Mouse (Mus musculus) ES-E14 (cell line): Measurements from ENCODE around the gene Col7a1. TPM values are rescaled to one million over a fixed set of nuclear protein-coding genes. Genes with fewer than 3 reads are reported as not detected.
A peak's percentile ranks its signal among the peaks of the same experiment; 100 is the strongest.

Experiments used
- DNase-seq: peaks from one replicate; pipeline ENCODE4 v3.0.0-alpha.2; 2013; ENCODE audit warnings: low read depth, low spot score
- H3K27ac ChIP-seq: 2 replicates; pipeline ENCODE4 v1.5.1; 2012; ENCODE audit warnings: low read depth, mild to moderate bottlenecking, low read length, moderate library complexity, mixed read lengths; ENCODE audit not compliant: poor library complexity, insufficient read depth, severe bottlenecking
- H3K36me3 ChIP-seq: 2 replicates; pipeline ENCODE4 v1.6.1; 2012; ENCODE audit warnings: mild to moderate bottlenecking, low read length, moderate library complexity, mixed read lengths; ENCODE audit not compliant: control insufficient read depth, poor library complexity, insufficient read depth, severe bottlenecking
- H3K4me1 ChIP-seq, 2 experiments: fragments of 150-350 bp in 1 of 2; sonication (generic) in 1 of 2; 2 replicates each; pipeline ENCODE4 v1.6.1; 2012; ENCODE audit warnings: low read length in 2 of 2, mild to moderate bottlenecking in 1 of 2, mixed read lengths in 1 of 2; ENCODE audit not compliant: control insufficient read depth in 2 of 2, insufficient read depth in 2 of 2, poor library complexity in 1 of 2
- H3K4me3 ChIP-seq, 2 experiments: fragments of 150-350 bp in 1 of 2; sonication (generic) in 1 of 2; 2 replicates each; pipeline ENCODE4 v1.5.1; 2012; ENCODE audit warnings: low read length in 2 of 2, low read depth in 1 of 2, mild to moderate bottlenecking in 1 of 2, mixed read lengths in 1 of 2; ENCODE audit not compliant: insufficient read depth in 1 of 2, poor library complexity in 1 of 2, severe bottlenecking in 1 of 2
- H3K9ac ChIP-seq: 2 replicates; pipeline ENCODE4 v1.6.1; 2012; ENCODE audit warnings: low read depth, mild to moderate bottlenecking, low read length, mixed read lengths; ENCODE audit not compliant: poor library complexity, insufficient read depth, severe bottlenecking
- H3K9me3 ChIP-seq: fragments of 150-350 bp; sonication (generic); 2 replicates; pipeline ENCODE4 v1.6.1; 2012; ENCODE audit warnings: low read depth, mild to moderate bottlenecking, low read length; ENCODE audit not compliant: control insufficient read depth, insufficient read depth
- CHD2 ChIP-seq: IDR thresholded peaks from 2 replicates; pipeline ENCODE4 v1.6.1; 2014; ENCODE audit warnings: mild to moderate bottlenecking, low read depth, low read length, inconsistent platforms
- HCFC1 ChIP-seq: IDR thresholded peaks from 2 replicates; pipeline ENCODE4 v1.6.1; 2012; ENCODE audit warnings: low read length, inconsistent platforms, borderline replicate concordance; ENCODE audit not compliant: insufficient read depth
- MAFK ChIP-seq: IDR thresholded peaks from 2 replicates; pipeline ENCODE4 v1.6.1; 2014; ENCODE audit warnings: mild to moderate bottlenecking, low read depth, low read length, inconsistent platforms; ENCODE audit not compliant: insufficient read depth
- ZC3H11A ChIP-seq: IDR thresholded peaks from 2 replicates; pipeline ENCODE4 v1.6.1; 2012; ENCODE audit warnings: low read depth, mild to moderate bottlenecking, inconsistent platforms, low read length, borderline replicate concordance
- ZNF384 ChIP-seq: IDR thresholded peaks from 2 replicates; pipeline ENCODE4 v1.6.1; 2012; ENCODE audit warnings: low read depth, low read length, inconsistent platforms
- in situ Hi-C, 2 experiments: fragments of 600-800 bp; cut with MboI; formaldehyde crosslinking; loops; one replicate each; pipeline ENCODE4 v1.15.1; 2025; ENCODE audit warnings: low sequenced_read_pairs in 2 of 2, inconsistent platforms in 1 of 2; ENCODE audit not compliant: unreplicated experiment in 2 of 2
- total RNA-seq: library from RNA; depleted of rRNA; stranded (reverse); fragments of 300-350 nt; gene quantifications from 2 replicates; pipeline ENCODE4 v1.2.3, GENCODE M21; 2012

Col7a1 gene
- total RNA-seq, 1 experiment: 25.5 TPM

DNA sequence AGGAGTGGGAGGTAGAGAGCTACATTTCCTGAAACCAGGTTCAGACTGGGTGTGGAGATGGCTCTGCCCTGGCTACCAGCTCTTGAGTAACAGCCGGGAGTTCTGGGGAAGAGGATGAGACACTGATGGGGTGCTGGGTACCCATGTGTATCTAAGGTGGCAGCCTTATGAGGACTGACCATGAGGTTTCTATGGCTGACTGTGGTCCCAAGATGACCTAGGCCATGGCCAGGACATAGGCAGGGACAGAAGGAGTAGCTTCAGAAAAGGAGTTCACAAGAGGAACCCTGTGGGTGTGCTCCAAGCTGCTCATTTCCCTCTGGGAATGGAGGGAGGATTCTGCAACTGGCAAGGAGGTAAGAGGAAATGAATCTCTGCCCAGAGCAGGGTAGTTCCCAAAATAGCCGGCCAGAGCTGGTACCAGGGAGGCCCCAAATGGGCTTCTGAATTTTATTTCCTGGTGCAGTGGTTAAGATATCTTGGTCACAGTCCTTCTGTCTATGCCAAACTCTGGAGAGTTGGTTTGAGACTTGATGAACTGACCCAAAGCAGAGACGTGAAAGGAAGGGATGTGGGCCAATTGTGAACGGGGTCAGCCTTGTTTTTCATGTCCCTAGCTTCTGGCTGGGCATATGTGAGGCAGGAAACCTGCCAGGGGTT is 36.5 kb downstream of the Col7a1 start:
- Histone ChIP-seq H3K4me1 (peaks cover 4 to 13% of the 10 kb centered on the region in 2 experiments; a peak in 3 of 4 replicates), H3K27ac (no peak overlapping the region), H3K4me3 (no peak overlapping the region), H3K9ac (no peak overlapping the region), H3K36me3 (no peaks in the 10 kb centered on the region), H3K9me3 (no peaks in the 10 kb centered on the region)
- in situ Hi-C loops: no loop called here
- TF ChIP-seq MAFK (no peak), ZNF384 (no peak), ZC3H11A (no peak), CHD2 (no peak), HCFC1 (no peak)
- no peak for DNase-seq

DNA sequence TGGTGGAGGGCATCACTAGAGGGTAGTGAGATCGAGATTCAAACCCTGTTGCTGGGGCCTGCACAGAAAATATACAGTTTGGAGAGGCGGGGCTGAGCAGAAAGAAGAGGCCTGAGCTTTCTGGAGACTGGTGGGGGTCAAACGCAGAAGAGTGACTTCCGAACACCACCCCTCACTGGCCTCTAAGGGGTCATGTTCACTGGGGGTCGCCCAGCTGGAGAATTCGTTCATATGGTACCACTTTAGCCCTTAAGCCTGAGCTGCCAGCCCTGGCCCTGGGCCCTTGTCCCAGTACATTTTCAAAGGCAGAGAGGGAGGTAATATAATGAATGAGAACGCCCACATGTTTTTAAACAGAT is 37.1 kb downstream of the Col7a1 start:
- Histone ChIP-seq H3K4me1 (peaks cover 4 to 13% of the 10 kb centered on the region in 2 experiments; a peak in 3 of 4 replicates), H3K27ac (no peak overlapping the region)

DNA sequence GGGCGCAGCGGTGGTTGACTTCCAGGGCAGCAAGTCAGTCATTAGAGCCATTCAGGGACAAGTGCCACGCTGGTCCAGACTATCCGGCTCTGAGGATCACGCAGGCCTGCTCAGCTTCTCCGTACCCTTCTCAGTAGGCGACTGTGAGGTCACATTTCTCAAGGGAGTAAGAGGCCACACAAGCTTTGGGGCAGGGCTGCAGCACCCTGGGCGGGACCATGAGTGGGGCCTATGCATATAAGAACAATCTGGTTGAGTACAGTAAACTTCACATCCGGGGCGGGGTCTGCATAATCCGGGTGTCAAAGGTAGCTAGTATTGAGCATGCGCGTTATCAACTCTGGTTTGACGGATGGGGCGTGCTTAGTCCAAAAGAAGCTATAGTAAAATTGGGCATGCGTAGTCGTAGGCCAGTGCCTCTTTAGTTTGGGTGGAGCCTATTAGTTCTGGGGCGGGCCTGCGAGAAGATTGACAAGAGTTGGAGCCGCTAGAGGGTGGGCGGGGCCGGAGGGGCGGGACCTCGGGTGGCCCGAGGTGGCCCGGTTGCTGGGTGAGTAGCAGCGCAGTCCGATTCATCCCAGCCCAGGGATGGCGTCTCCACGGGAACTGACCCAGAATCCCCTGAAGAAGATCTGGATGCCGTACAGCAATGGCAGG is 38.2 kb downstream of the Col7a1 start, which contains the start of gene Pfkfb4:
TSS of gene Pfkfb4 (plus strand) at position 351 of the 657 bp plus-strand sequence.
- in situ Hi-C loops: no loop called here
- Histone ChIP-seq H3K9ac (peak within 1 kb of the TSS; percentile 73), H3K4me1 (peaks cover 4 to 13% of the 10 kb centered on the region in 2 experiments; a peak in 3 of 4 replicates), H3K9me3 (no peaks in the 10 kb centered on the region), H3K36me3 (no peaks in the 10 kb centered on the region), H3K27ac (peak within 1 kb of the TSS; percentile 63; the same call in 1 of the 2 replicates), H3K4me3 (peak within 1 kb of the TSS; percentile 63 to 72)
- DNase-seq: peak; percentile 98
- TF ChIP-seq ZC3H11A: no peak
- no peak for TF ChIP-seq HCFC1
- no peak for TF ChIP-seq MAFK
- TF ChIP-seq ZNF384: no peak
- TF ChIP-seq CHD2: no peak

More for the DNA sequence above, 37.1 kb downstream of the Col7a1 start:
- no peak for TF ChIP-seq CHD2
- Histone ChIP-seq H3K4me3 (no peak overlapping the region), H3K9me3 (no peaks in the 10 kb centered on the region), H3K36me3 (no peaks in the 10 kb centered on the region), H3K9ac (no peak overlapping the region)
- no peak for DNase-seq
- in situ Hi-C loops: no loop called here

DNA sequence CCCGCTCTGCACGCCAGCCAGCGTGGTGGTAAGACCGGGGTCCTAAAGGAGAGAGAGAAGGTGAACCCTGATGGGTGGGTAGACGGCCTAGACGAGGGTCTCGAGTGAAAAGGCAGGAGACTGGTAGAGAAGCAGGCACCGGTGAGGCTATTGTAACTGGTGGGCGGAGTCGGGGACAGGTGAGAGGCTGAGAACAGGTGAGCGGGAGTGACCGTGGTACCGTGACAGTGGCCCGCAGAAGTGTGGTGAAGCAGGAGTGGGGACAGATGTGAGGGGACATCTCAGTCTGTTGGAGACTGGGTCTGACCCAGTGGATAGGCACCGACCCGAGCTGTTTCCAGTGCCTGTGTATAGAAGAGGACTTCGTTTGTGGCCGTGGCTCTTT is 38.7 kb downstream of the Col7a1 start:
- Histone ChIP-seq H3K4me1 (peaks cover 4 to 13% of the 10 kb centered on the region in 2 experiments; a peak in 3 of 4 replicates), H3K9ac (peak overlapping the region; percentile 73)

More for the DNA sequence above, 38.7 kb downstream of the Col7a1 start:
- Histone ChIP-seq H3K27ac (no peak overlapping the region), H3K9me3 (no peaks in the 10 kb centered on the region), H3K4me3 (peak overlapping the region; percentile 63 to 72), H3K36me3 (no peaks in the 10 kb centered on the region)
- no peak for DNase-seq
- in situ Hi-C loops: no loop called here
- TF ChIP-seq ZC3H11A: no peak
- no peak for TF ChIP-seq CHD2
- no peak for TF ChIP-seq MAFK
- TF ChIP-seq HCFC1: no peak
- no peak for TF ChIP-seq ZNF384
